In genomic region chr13:33995197-33995596, GRCm38 (mm10) we compare ENCODE assay signal across 8 mouse cellular contexts. TPM values are rescaled to one million over a fixed set of nuclear protein-coding genes. Genes with fewer than 3 reads are reported as not detected.
A peak's percentile ranks its signal among the peaks of the same experiment; 100 is the strongest.
DNase-seq lines count a peak whose midpoint lies in the region; ATAC-seq lines count a peak whose summit lies in the region.

No protein-coding gene starts in this region.

- no peak overlapping the region for H3K4me2 ChIP-seq in neural tube, embryonic 15.5 days
- H3K4me2 ChIP-seq in intestine, embryonic 16.5 days (ENCODE audit: low read depth, low read length) = no peak overlapping the region
- no peak overlapping the region for H3K4me2 ChIP-seq in midbrain, embryonic 16.5 days (ENCODE audit: low read length)

- H3K9ac ChIP-seq in neural tube, embryonic 15.5 days (replicated peaks) = no peak overlapping the region
- H3K9ac ChIP-seq in intestine, embryonic 16.5 days (ENCODE audit: low read depth, low read length) = no peak overlapping the region
- no peak overlapping the region for H3K9ac ChIP-seq in midbrain, embryonic 16.5 days (ENCODE audit: low read depth, low read length)

- no peak for ATAC-seq in neural tube, embryonic 15.5 days (ENCODE audit: low FRiP score)
- ATAC-seq in intestine, embryonic 16.5 days = peak; percentile 63; the same call in 1 of the 2 replicates
- ATAC-seq in midbrain, embryonic 16.5 days = peak; percentile 48; the same call in 1 of the 2 replicates

- peaks cover 8% of the 10 kb centered on the region; the same call in 1 of the 2 replicates for H3K36me3 ChIP-seq in neural tube, embryonic 15.5 days
- no peaks in the 10 kb centered on the region for H3K36me3 ChIP-seq in intestine, embryonic 16.5 days (ENCODE audit: control insufficient read depth, insufficient read depth, low read length)
- H3K36me3 ChIP-seq in midbrain, embryonic 16.5 days (ENCODE audit: control insufficient read depth, insufficient read depth, low read length) = no peaks in the 10 kb centered on the region

- no peaks in the 10 kb centered on the region for H3K27me3 ChIP-seq in neural tube, embryonic 15.5 days (replicated peaks)
- H3K27me3 ChIP-seq in intestine, embryonic 16.5 days (replicated peaks; ENCODE audit: control insufficient read depth, insufficient read depth, low read length) = no peaks in the 10 kb centered on the region
- no peaks in the 10 kb centered on the region for H3K27me3 ChIP-seq in midbrain, embryonic 16.5 days (ENCODE audit: control insufficient read depth, insufficient read depth, low read depth, low read length)

- peak; percentile 57 for DNase-seq in neural tube, embryonic 10.5 days (ENCODE audit: extremely low spot score, low spot score)
- peak; percentile 79 to 81 for DNase-seq in cerebellum, postnatal 10 days
- peak; percentile 57 to 71 for DNase-seq in frontal cortex, postnatal 36 days (ENCODE audit: low spot score in 2 of 2)
- DNase-seq in left cerebral cortex, postnatal 25 days (ENCODE audit: low spot score in 2 of 2) = peak; percentile 57 to 75
- DNase-seq in spleen, postnatal 4 days (ENCODE audit: low spot score in 2 of 2) = peak; percentile 55 to 77

- H3K27ac ChIP-seq in neural tube, embryonic 15.5 days (replicated peaks) = no peak overlapping the region
- no peak overlapping the region for H3K27ac ChIP-seq in intestine, embryonic 16.5 days (ENCODE audit: low read length)
- H3K27ac ChIP-seq in midbrain, embryonic 16.5 days (ENCODE audit: low read length) = no peak overlapping the region

- no peak overlapping the region for H3K4me3 ChIP-seq in neural tube, embryonic 15.5 days (replicated peaks)
- no peak overlapping the region for H3K4me3 ChIP-seq in intestine, embryonic 16.5 days (ENCODE audit: low read length)
- H3K4me3 ChIP-seq in midbrain, embryonic 16.5 days (ENCODE audit: low read depth, low read length) = no peak overlapping the region

- 32% methylated on average over 1 of the region's 1 CpGs for WGBS in neural tube, embryonic 15.5 days
- WGBS in intestine, embryonic 16.5 days = 17% methylated on average over 1 of the region's 1 CpGs
- 14% methylated on average over 1 of the region's 1 CpGs for WGBS in midbrain, embryonic 16.5 days

- no peaks in the 10 kb centered on the region for H3K4me1 ChIP-seq in neural tube, embryonic 15.5 days
- no peaks in the 10 kb centered on the region for H3K4me1 ChIP-seq in intestine, embryonic 16.5 days (ENCODE audit: control insufficient read depth, insufficient read depth, low read length)
- no peaks in the 10 kb centered on the region for H3K4me1 ChIP-seq in midbrain, embryonic 16.5 days (ENCODE audit: control insufficient read depth, insufficient read depth, low read length)

- H3K9me3 ChIP-seq in neural tube, embryonic 15.5 days (replicated peaks) = no peaks in the 10 kb centered on the region
- no peaks in the 10 kb centered on the region for H3K9me3 ChIP-seq in intestine, embryonic 16.5 days (ENCODE audit: control insufficient read depth, low read length)
- H3K9me3 ChIP-seq in midbrain, embryonic 16.5 days (replicated peaks; ENCODE audit: control insufficient read depth, low read length, poor library complexity, severe bottlenecking) = no peaks in the 10 kb centered on the region

- intact Hi-C loops in left cerebral cortex, postnatal 25 days (cut with DNase I) = loop anchor here (1.0 to 10.0 kb wide), 2 partner anchors 38 to 1130 kb away; no protein-coding TSS in a partner anchor

RNA-seq across cellular contexts. Expression of gene Ripk1, which starts 7.0 kb away (rescaled TPM):
- 6.7 and 8.9 TPM in 2 replicates for polyA plus RNA-seq in neural tube, embryonic 15.5 days (2015; fragmentation: Nextera tagmentation; extraction: Ambion mirVana)
- polyA plus RNA-seq in intestine, embryonic 16.5 days (2015; fragmentation: Nextera tagmentation; extraction: Ambion mirVana) = 16.4 and 19.9 TPM in 2 replicates
- total RNA-seq in left cerebral cortex, postnatal 25 days (2021) = 1 to 10 TPM; 5.6 to 7.1 TPM
- 4.9 and 6.4 TPM in 2 replicates for polyA plus RNA-seq in midbrain, embryonic 16.5 days (2015; fragmentation: Nextera tagmentation; extraction: Ambion mirVana)

RNA-seq across cellular contexts. Expression of gene Serpinb6a, which starts 7.4 kb away (rescaled TPM):
- 46.0 and 50.9 TPM in 2 replicates for polyA plus RNA-seq in neural tube, embryonic 15.5 days (2015; fragmentation: Nextera tagmentation; extraction: Ambion mirVana)
- 150 and 163 TPM in 2 replicates for polyA plus RNA-seq in intestine, embryonic 16.5 days (2015; fragmentation: Nextera tagmentation; extraction: Ambion mirVana)
- total RNA-seq in left cerebral cortex, postnatal 25 days (2021) = 10 to 100 TPM; 35.6 to 39.0 TPM
- polyA plus RNA-seq in midbrain, embryonic 16.5 days (2015; fragmentation: Nextera tagmentation; extraction: Ambion mirVana) = 32.4 and 33.7 TPM in 2 replicates

RNA-seq across cellular contexts. Expression of gene Nqo2, which starts 30.7 kb away (rescaled TPM):
- polyA plus RNA-seq in neural tube, embryonic 15.5 days (2015; fragmentation: Nextera tagmentation; extraction: Ambion mirVana) = 12.3 and 14.1 TPM in 2 replicates
- polyA plus RNA-seq in intestine, embryonic 16.5 days (2015; fragmentation: Nextera tagmentation; extraction: Ambion mirVana) = 54.3 and 54.8 TPM in 2 replicates
- total RNA-seq in left cerebral cortex, postnatal 25 days (2021) = 1 to 10 TPM; 5.5 to 6.2 TPM
- 6.3 and 7.7 TPM in 2 replicates for polyA plus RNA-seq in midbrain, embryonic 16.5 days (2015; fragmentation: Nextera tagmentation; extraction: Ambion mirVana)

RNA-seq across cellular contexts. Expression of gene Bphl, which starts 42.2 kb away (rescaled TPM):
- 40.7 and 44.9 TPM in 2 replicates for polyA plus RNA-seq in neural tube, embryonic 15.5 days (2015; fragmentation: Nextera tagmentation; extraction: Ambion mirVana)
- 74.7 and 86.3 TPM in 2 replicates for polyA plus RNA-seq in intestine, embryonic 16.5 days (2015; fragmentation: Nextera tagmentation; extraction: Ambion mirVana)
- total RNA-seq in left cerebral cortex, postnatal 25 days (2021) = 10 to 100 TPM; 39.4 to 45.2 TPM
- 39.2 and 45.1 TPM in 2 replicates for polyA plus RNA-seq in midbrain, embryonic 16.5 days (2015; fragmentation: Nextera tagmentation; extraction: Ambion mirVana)
